Mouse (Mus musculus) embryonic facial prominence, embryonic 12.5 days (tissue): ENCODE data around the gene Srek1ip1. TPM values are rescaled to one million over a fixed set of nuclear protein-coding genes. Genes with fewer than 3 reads are reported as not detected.

ENCODE experiments used
- ATAC-seq: fragments of 200-750 bp; cut with Nextera tagmentation; 2 replicates; pipeline ENCODE4 v1.8.0; 2017; ENCODE audit not compliant: insufficient number of reproducible peaks, insufficient read depth, low FRiP score, low TSS enrichment
- H3K27ac ChIP-seq: fragments of 300-500 bp; sonication (generic); 2 replicates; pipeline ENCODE4 v1.5.1; 2016; ENCODE audit warnings: mild to moderate bottlenecking
- H3K27me3 ChIP-seq: fragments of 300-500 bp; sonication (generic); 2 replicates; pipeline ENCODE4 v1.6.1; 2016; ENCODE audit warnings: mild to moderate bottlenecking, moderate library complexity
- H3K36me3 ChIP-seq: fragments of 300-500 bp; sonication (generic); 2 replicates; pipeline ENCODE4 v1.6.1; 2016; ENCODE audit warnings: mild to moderate bottlenecking
- H3K4me1 ChIP-seq: fragments of 300-500 bp; sonication (generic); 2 replicates; pipeline ENCODE4 v1.6.1; 2016
- H3K4me2 ChIP-seq: fragments of 300-500 bp; sonication (generic); replicated peaks from 2 replicates; pipeline ENCODE4 v1.6.1; 2016; ENCODE audit warnings: mild to moderate bottlenecking, moderate library complexity
- H3K4me3 ChIP-seq: fragments of 300-500 bp; sonication (generic); 2 replicates; pipeline ENCODE4 v1.5.1; 2016; ENCODE audit warnings: mild to moderate bottlenecking
- H3K9ac ChIP-seq: fragments of 300-500 bp; sonication (generic); 2 replicates; pipeline ENCODE4 v1.6.1; 2016; ENCODE audit warnings: mild to moderate bottlenecking, moderate library complexity
- H3K9me3 ChIP-seq: fragments of 300-500 bp; sonication (generic); 2 replicates; pipeline ENCODE4 v1.6.1; 2016; ENCODE audit warnings: mild to moderate bottlenecking, moderate library complexity
- WGBS: fragments of 180-500 bp; shearing (Covaris S2); methylation state at CpG from one replicate; pipeline ENCODE4 v1.1.7; 2016; 5-methylcytosine and 5-hydroxymethylcytosine counted together
- polyA plus RNA-seq: library from polyadenylated mRNA; unstranded; fragments of >200 nt; fragmentation: Nextera tagmentation; extraction: Ambion mirVana; gene quantifications from 2 replicates; pipeline ENCODE4 v1.2.1, GENCODE M21; 2016

The Srek1ip1 gene
- polyA plus RNA-seq, 1 experiment from 2014 or later: 26.6 TPM

DNA sequence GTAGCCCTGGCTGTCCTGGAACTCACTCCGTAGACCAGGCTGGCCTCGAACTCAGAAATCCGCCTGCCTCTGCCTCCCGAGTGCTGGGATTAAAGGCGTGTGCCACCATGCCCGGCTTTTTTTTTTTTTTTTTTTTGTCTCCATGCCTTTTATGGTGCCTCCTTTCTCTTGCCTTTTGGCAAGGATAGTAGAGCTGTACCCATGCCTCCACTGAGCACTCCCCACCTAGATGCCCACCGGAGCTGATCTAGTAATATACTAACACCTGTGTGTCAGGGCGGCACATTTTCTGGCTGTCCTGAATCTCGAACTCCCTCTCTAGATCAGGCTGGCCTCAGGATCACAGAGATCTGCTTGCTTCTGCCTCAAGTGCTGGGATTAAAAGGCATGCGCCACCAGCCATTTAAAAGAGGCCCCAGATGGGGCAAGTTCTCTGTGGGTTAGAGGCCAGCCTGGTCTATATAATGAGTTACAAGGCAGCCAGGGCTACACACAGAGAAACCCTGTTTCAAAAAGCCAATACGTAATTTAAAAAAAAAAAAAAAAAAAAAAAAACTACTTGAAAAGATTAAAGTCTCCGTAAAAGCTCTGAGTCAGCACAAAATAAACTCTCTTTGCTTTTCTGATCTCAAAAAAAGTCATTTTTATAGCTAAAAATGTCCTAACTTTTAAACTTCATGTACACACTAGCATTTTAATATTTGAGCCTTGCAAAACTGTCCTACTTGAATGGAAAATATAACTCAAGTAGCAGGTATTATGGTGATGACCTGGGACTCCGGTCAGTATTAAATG, 51.2 kb downstream of the Srek1ip1 start:
- Histone ChIP-seq H3K36me3 (0 out of 2 replicates have a peak, but pooled peaks cover 4% of the 10 kb centered on the region), H3K4me2 (no peak overlapping the region), H3K27me3 (no peaks in the 10 kb centered on the region), H3K4me1 (no peaks in the 10 kb centered on the region), H3K9me3 (no peaks in the 10 kb centered on the region), H3K27ac (no peak overlapping the region), H3K4me3 (no peak overlapping the region), H3K9ac (no peak overlapping the region)
- WGBS: 86% methylated on average over 7 of the region's 13 CpGs
- ATAC-seq: no peak

GRCm38 (mm10) chr13:104853645-104854044, 61.4 kb downstream of the Srek1ip1 start:
- WGBS: 88% methylated on average over 2 of the region's 2 CpGs
- ATAC-seq: no peak
- no peak overlapping the region for H3K9ac ChIP-seq

DNA sequence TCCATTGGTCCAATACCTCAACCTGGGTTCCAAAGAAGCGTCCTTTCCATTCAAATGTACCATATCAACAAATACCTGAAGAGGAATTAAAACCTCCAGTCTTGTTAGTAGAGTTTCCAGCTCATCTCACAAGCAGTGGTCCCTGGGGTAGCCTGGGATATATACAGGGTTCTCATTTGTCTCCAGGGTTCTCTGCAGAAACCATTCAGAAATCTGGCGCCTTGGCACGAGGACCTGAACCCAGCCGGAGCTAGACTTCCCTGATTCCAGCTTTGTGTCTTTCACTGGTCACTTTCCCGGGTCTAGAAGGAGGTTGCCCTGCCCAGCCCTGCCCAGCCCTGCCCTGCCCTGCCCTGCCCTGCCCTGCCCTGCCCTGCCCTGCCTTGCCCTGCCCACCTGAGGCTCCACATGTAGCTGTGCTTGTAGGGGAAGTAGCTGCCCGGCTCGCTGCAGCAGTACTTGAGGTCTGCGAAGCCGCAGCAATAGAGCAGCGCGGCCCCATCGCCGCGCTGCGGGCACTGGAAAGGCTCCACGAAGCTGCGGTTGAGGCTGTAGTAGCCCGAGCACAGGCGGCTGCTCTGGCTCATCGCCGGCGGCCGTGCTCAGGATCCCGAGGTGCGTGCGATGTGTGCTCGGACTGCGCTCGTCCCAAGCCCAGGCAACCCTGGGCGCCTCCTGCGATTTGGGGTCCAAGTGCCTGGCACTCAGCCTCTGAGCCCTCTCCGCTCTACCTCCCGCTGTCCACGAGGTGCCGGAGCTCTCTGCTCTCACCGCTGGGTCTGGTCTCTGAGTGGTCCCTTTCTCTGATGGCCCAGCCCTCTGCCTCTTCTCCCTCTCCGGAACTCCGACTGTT, 71.1 kb downstream of the Srek1ip1 start, which contains the start of gene Shisal2b:
Shisal2b (minus strand) TSS at position 767 of the 853 bp plus-strand sequence.
- peak within 1 kb of the TSS; percentile 50 for H3K9ac ChIP-seq
- 4% methylated on average over 38 of the region's 38 CpGs for WGBS
- H3K27ac ChIP-seq: no peak within 1 kb of the TSS
- no peaks in the 10 kb centered on the region for H3K9me3 ChIP-seq
- peak within 1 kb of the TSS; percentile 46 for H3K4me3 ChIP-seq
- peak within 1 kb of the TSS; percentile 88 for H3K4me2 ChIP-seq
- peak; percentile 65 for ATAC-seq
- peaks cover 8% of the 10 kb centered on the region; the same call in 1 of the 2 replicates for H3K4me1 ChIP-seq
- peaks cover 20% of the 10 kb centered on the region for H3K27me3 ChIP-seq
- H3K36me3 ChIP-seq: no peaks in the 10 kb centered on the region

More at GRCm38 (mm10) chr13:104853645-104854044, 61.4 kb downstream of the Srek1ip1 start:
- H3K4me2 ChIP-seq: no peak overlapping the region
- no peaks in the 10 kb centered on the region for H3K4me1 ChIP-seq
- no peaks in the 10 kb centered on the region for H3K27me3 ChIP-seq
- no peaks in the 10 kb centered on the region for H3K9me3 ChIP-seq
- no peaks in the 10 kb centered on the region for H3K36me3 ChIP-seq
- no peak overlapping the region for H3K27ac ChIP-seq
- H3K4me3 ChIP-seq: no peak overlapping the region

DNA sequence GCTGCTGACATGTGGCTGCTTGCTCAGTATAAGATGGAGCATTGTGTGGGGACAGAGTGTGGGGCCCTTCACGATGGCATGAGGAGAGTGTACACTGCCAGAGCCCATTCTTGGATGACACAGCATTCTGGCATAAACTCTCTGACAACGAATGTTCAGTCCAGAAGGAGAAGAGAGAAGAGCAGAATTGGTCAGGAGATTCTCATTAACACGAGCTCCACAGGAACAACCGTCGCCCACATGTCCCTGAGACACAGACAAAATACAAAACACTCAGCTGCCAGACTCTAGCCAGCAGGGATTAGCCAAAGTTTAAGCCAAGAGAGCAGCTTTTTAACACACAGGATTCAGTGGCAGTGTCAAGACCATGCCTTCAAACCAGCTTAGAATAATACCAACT, 74.4 kb downstream of the Srek1ip1 start:
- Histone ChIP-seq H3K4me3 (no peak overlapping the region), H3K36me3 (no peaks in the 10 kb centered on the region), H3K27me3 (peaks cover 20% of the 10 kb centered on the region), H3K27ac (no peak overlapping the region), H3K9ac (no peak overlapping the region), H3K4me2 (no peak overlapping the region), H3K4me1 (peaks cover 8% of the 10 kb centered on the region; the same call in 1 of the 2 replicates), H3K9me3 (no peaks in the 10 kb centered on the region)
- WGBS: 84% methylated on average over 5 of the region's 5 CpGs
- no peak for ATAC-seq

GRCm38 (mm10) chr13:104869907-104870306, 77.6 kb downstream of the Srek1ip1 start:
- Histone ChIP-seq H3K9me3 (no peaks in the 10 kb centered on the region), H3K27me3 (no peaks in the 10 kb centered on the region), H3K4me3 (no peak overlapping the region), H3K9ac (no peak overlapping the region), H3K4me1 (no peaks in the 10 kb centered on the region), H3K27ac (no peak overlapping the region), H3K4me2 (no peak overlapping the region), H3K36me3 (no peaks in the 10 kb centered on the region)
- ATAC-seq: no peak
- WGBS: 97% methylated on average over 2 of the region's 2 CpGs

DNA sequence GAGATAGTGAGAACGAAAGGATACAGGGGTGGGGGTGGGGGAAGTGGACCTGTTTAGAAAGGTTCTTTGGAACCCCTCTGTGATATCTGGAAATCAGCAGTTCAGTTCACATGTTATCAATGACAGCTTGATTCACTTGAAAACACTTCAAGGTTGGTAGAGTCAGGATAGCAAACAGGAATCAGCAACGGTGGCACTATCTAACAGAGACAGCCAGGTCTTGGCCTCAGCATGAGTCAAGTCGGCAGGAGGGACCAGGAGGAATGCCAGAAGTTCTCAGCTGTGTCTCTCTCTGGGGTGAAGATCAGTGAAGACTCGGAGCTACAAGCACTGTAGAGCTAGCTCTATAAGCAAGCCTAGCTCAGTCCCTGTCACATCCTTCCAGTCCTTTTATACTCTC, 86.2 kb downstream of the Srek1ip1 start:
- Histone ChIP-seq H3K4me1 (no peaks in the 10 kb centered on the region), H3K9ac (no peak overlapping the region), H3K9me3 (no peaks in the 10 kb centered on the region), H3K4me3 (no peak overlapping the region), H3K27me3 (no peaks in the 10 kb centered on the region), H3K4me2 (no peak overlapping the region), H3K36me3 (no peaks in the 10 kb centered on the region), H3K27ac (no peak overlapping the region)
- no peak for ATAC-seq
- WGBS: 74% methylated on average over 4 of the region's 4 CpGs

GRCm38 (mm10) chr13:104883566-104884249, 91.4 kb downstream of the Srek1ip1 start:
- H3K36me3 ChIP-seq: no peaks in the 10 kb centered on the region
- H3K27ac ChIP-seq: no peak overlapping the region
- no peak overlapping the region for H3K4me3 ChIP-seq
- WGBS: 32% methylated on average over 14 of the region's 16 CpGs
- H3K4me1 ChIP-seq: no peaks in the 10 kb centered on the region
- H3K9me3 ChIP-seq: no peaks in the 10 kb centered on the region
- no peak overlapping the region for H3K9ac ChIP-seq
- ATAC-seq: no peak
- no peaks in the 10 kb centered on the region for H3K27me3 ChIP-seq
- no peak overlapping the region for H3K4me2 ChIP-seq

- no peak overlapping the region for H3K27ac ChIP-seq
- H3K4me3 ChIP-seq: no peak overlapping the region
- H3K4me1 ChIP-seq: no peaks in the 10 kb centered on the region
- 75% methylated on average over 8 of the region's 8 CpGs for WGBS
- no peaks in the 10 kb centered on the region for H3K27me3 ChIP-seq
- no peak for ATAC-seq
- no peaks in the 10 kb centered on the region for H3K36me3 ChIP-seq
- H3K4me2 ChIP-seq: no peak overlapping the region
- no peaks in the 10 kb centered on the region for H3K9me3 ChIP-seq
- no peak overlapping the region for H3K9ac ChIP-seq
Measured at GRCm38 (mm10) chr13:104886308-104887032, 94.2 kb downstream of the Srek1ip1 start.

Other genes with a start within 250 kb of the Srek1ip1 start
- 32.3 and 34.5 TPM in 2 replicates for gene Cwc27, start 24.7 kb downstream of the Srek1ip1 start, polyA plus RNA-seq
- gene Shisal2b, start 71.4 kb downstream of the Srek1ip1 start, polyA plus RNA-seq: 0.39 and 0.67 TPM in 2 replicates